Mouse (Mus musculus) ES-E14 (cell line): ENCODE data around the gene Myo16.
A peak's percentile ranks its signal among the peaks of the same experiment; 100 is the strongest.

ENCODE experiments used
- CHD2 ChIP-seq: IDR thresholded peaks from 2 replicates; pipeline ENCODE4 v1.6.1; 2014; ENCODE audit warnings: mild to moderate bottlenecking, low read depth, low read length, inconsistent platforms
- HCFC1 ChIP-seq: IDR thresholded peaks from 2 replicates; pipeline ENCODE4 v1.6.1; 2012; ENCODE audit warnings: low read length, inconsistent platforms, borderline replicate concordance; ENCODE audit not compliant: insufficient read depth
- MAFK ChIP-seq: IDR thresholded peaks from 2 replicates; pipeline ENCODE4 v1.6.1; 2014; ENCODE audit warnings: mild to moderate bottlenecking, low read depth, low read length, inconsistent platforms; ENCODE audit not compliant: insufficient read depth
- ZC3H11A ChIP-seq: IDR thresholded peaks from 2 replicates; pipeline ENCODE4 v1.6.1; 2012; ENCODE audit warnings: low read depth, mild to moderate bottlenecking, inconsistent platforms, low read length, borderline replicate concordance
- ZNF384 ChIP-seq: IDR thresholded peaks from 2 replicates; pipeline ENCODE4 v1.6.1; 2012; ENCODE audit warnings: low read depth, low read length, inconsistent platforms

- TF ChIP-seq ZC3H11A (no peak), ZNF384 (no peak), MAFK (peak; percentile 100), CHD2 (no peak), HCFC1 (no peak)
Measured at GRCm38 (mm10) chr8:10402606-10403005, 248.9 kb downstream of the Myo16 start.
